Comparison of ENCODE assay signal across 7 mouse cellular contexts in genomic region chr14:79300641-79301350, GRCm38 (mm10). TPM values are rescaled to one million over a fixed set of nuclear protein-coding genes. Genes with fewer than 3 reads are reported as not detected.
DNase-seq lines count a peak whose midpoint lies in the region; ATAC-seq and TF ChIP-seq lines count a peak whose summit lies in the region.

No protein-coding gene starts in this region.

- peak overlapping the region; percentile 78 for H3K9ac ChIP-seq in forebrain, embryonic 13.5 days
- H3K9ac ChIP-seq in kidney, embryonic 16.5 days (replicated peaks; ENCODE audit: low read length), result peak overlapping the region; percentile 61

- peak overlapping the region; percentile 2; the same call in 1 of the 2 replicates for H3K27ac ChIP-seq in forebrain, embryonic 13.5 days
- H3K27ac ChIP-seq in kidney, embryonic 16.5 days (ENCODE audit: low read length), result no peak overlapping the region

- under 1% methylated on average over 52 of the region's 52 CpGs for WGBS in forebrain, embryonic 13.5 days
- WGBS in kidney, embryonic 16.5 days, result 1% methylated on average over 52 of the region's 52 CpGs

- TF ChIP-seq POLR2A in brain, embryonic 14.5 days (IDR thresholded peaks at IDR 0.05; ENCODE audit: borderline replicate concordance, extremely low read depth, insufficient read depth, insufficient read length, poor library complexity, severe bottlenecking), result no peak

- peak; percentile 20 to 30 for DNase-seq in spleen, adult 18-20 months
- no peak for DNase-seq in spleen, adult 12 weeks (ENCODE audit: low spot score)
- DNase-seq in brain, embryonic 14.5 days (ENCODE audit: low read depth), result peak; percentile 69
- peak; percentile 52 to 54 for DNase-seq in lung, postnatal 4 days
- peak; percentile 70 to 72 for DNase-seq in right cerebral cortex, postnatal 10 days (ENCODE audit: low spot score in 2 of 2)

- no peaks in the 10 kb centered on the region for H3K27me3 ChIP-seq in forebrain, embryonic 13.5 days
- H3K27me3 ChIP-seq in kidney, embryonic 16.5 days (ENCODE audit: insufficient read depth, low read length), result peaks cover 8% of the 10 kb centered on the region; the same call in 1 of the 2 replicates

- peak; percentile 29 for ATAC-seq in forebrain, embryonic 13.5 days
- ATAC-seq in kidney, embryonic 16.5 days (ENCODE audit: low FRiP score, low TSS enrichment), result peak; percentile 24; the same call in 1 of the 2 replicates

- H3K9me3 ChIP-seq in forebrain, embryonic 13.5 days (replicated peaks), result no peaks in the 10 kb centered on the region
- no peaks in the 10 kb centered on the region for H3K9me3 ChIP-seq in kidney, embryonic 16.5 days (ENCODE audit: low read length)

- peak overlapping the region; percentile 56 for H3K4me3 ChIP-seq in forebrain, embryonic 13.5 days
- peak overlapping the region; percentile 54 for H3K4me3 ChIP-seq in kidney, embryonic 16.5 days (ENCODE audit: low read length)

- H3K36me3 ChIP-seq in forebrain, embryonic 13.5 days (ENCODE audit: poor library complexity, severe bottlenecking), result no peaks in the 10 kb centered on the region
- H3K36me3 ChIP-seq in kidney, embryonic 16.5 days (ENCODE audit: insufficient read depth, low read length), result no peaks in the 10 kb centered on the region

- H3K4me2 ChIP-seq in forebrain, embryonic 13.5 days, result peak overlapping the region; percentile 97
- peak overlapping the region; percentile 86 for H3K4me2 ChIP-seq in kidney, embryonic 16.5 days (replicated peaks; ENCODE audit: low read depth, low read length)

- peaks cover 43% of the 10 kb centered on the region for H3K4me1 ChIP-seq in forebrain, embryonic 13.5 days
- H3K4me1 ChIP-seq in kidney, embryonic 16.5 days (ENCODE audit: insufficient read depth, low read length), result peaks cover 9% of the 10 kb centered on the region

- no peak for TF ChIP-seq CTCF in brain, embryonic 14.5 days (IDR thresholded peaks at IDR 0.05; ENCODE audit: borderline replicate concordance, extremely low read depth, insufficient read depth, insufficient read length)

RNA-seq across cellular contexts. Expression of gene Rgcc, which starts 0.6 kb away (rescaled TPM):
- polyA plus RNA-seq in brain, embryonic 14.5 days (2012; rRNA removed), result 29.0 and 71.3 TPM in 2 replicates
- polyA plus RNA-seq in forebrain, embryonic 13.5 days (2015; fragmentation: Nextera tagmentation; extraction: Ambion mirVana), result 78.3 and 106 TPM in 2 replicates
- polyA plus RNA-seq in kidney, embryonic 16.5 days (2015; fragmentation: Nextera tagmentation; extraction: Ambion mirVana), result 29.7 and 35.7 TPM in 2 replicates

RNA-seq across cellular contexts. Expression of gene Zfp957, which starts 53.6 kb away (rescaled TPM):
- not detected in 2 replicates for polyA plus RNA-seq in brain, embryonic 14.5 days (2012; rRNA removed)
- polyA plus RNA-seq in forebrain, embryonic 13.5 days (2015; fragmentation: Nextera tagmentation; extraction: Ambion mirVana), result not detected in 2 replicates
- not detected in 2 replicates for polyA plus RNA-seq in kidney, embryonic 16.5 days (2015; fragmentation: Nextera tagmentation; extraction: Ambion mirVana)
